Mouse (Mus musculus): Measurements from ENCODE around the gene Tle2. TPM values are rescaled to one million over a fixed set of nuclear protein-coding genes. Genes with fewer than 3 reads are reported as not detected.

The Tle2 gene
- 15.8 and 17.8 TPM in 2 replicates for polyA plus RNA-seq (2014; fragmentation: Nextera tagmentation; extraction: Ambion mirVana)

- Histone ChIP-seq H3K9me3 (ENCODE audit: control insufficient read depth, low read length) (no peaks in the 10 kb centered on the region), H3K4me3 (ENCODE audit: low read depth, low read length) (peak within 1 kb of the TSS; percentile 55), H3K4me1 (replicated peaks; ENCODE audit: control insufficient read depth, insufficient read depth, low read length) (peaks cover 40% of the 10 kb centered on the region), H3K36me3 (ENCODE audit: control insufficient read depth, insufficient read depth, low read length) (no peaks in the 10 kb centered on the region), H3K9ac (ENCODE audit: low read length) (peak within 1 kb of the TSS; percentile 48), H3K27me3 (replicated peaks; ENCODE audit: control insufficient read depth, insufficient read depth, low read length) (peaks cover 16% of the 10 kb centered on the region), H3K27ac (ENCODE audit: low read depth) (no peak within 1 kb of the TSS; the same call in 1 of the 2 replicates), H3K4me2 (ENCODE audit: low read length) (peak within 1 kb of the TSS; percentile 77)
- DNase-seq (ENCODE audit: low spot score) (no peak), ATAC-seq (replicated peaks; ENCODE audit: low FRiP score, low TSS enrichment, low read depth) (no peak)
- 23% methylated on average over 10 of the region's 10 CpGs for WGBS
Observed at GRCm38 (mm10) chr10:81574081-81575056, at the start of gene Tle2. TSS of gene Tle2 (plus strand) at chr10:81574561.

- H3K9me3 ChIP-seq (ENCODE audit: control insufficient read depth, low read length) = no peaks in the 10 kb centered on the region
- no peak overlapping the region for H3K4me2 ChIP-seq (ENCODE audit: low read length)
- no peak for DNase-seq (ENCODE audit: low spot score)
- 56% methylated on average over 12 of the region's 13 CpGs for WGBS
- H3K27me3 ChIP-seq (replicated peaks; ENCODE audit: control insufficient read depth, insufficient read depth, low read length) = no peaks in the 10 kb centered on the region
- no peak overlapping the region for H3K9ac ChIP-seq (ENCODE audit: low read length)
- peaks cover 15% of the 10 kb centered on the region for H3K36me3 ChIP-seq (ENCODE audit: control insufficient read depth, insufficient read depth, low read length)
- H3K27ac ChIP-seq (ENCODE audit: low read depth) = no peak overlapping the region
- H3K4me1 ChIP-seq (replicated peaks; ENCODE audit: control insufficient read depth, insufficient read depth, low read length) = peaks cover 7% of the 10 kb centered on the region
- no peak for ATAC-seq (replicated peaks; ENCODE audit: low FRiP score, low TSS enrichment, low read depth)
- no peak overlapping the region for H3K4me3 ChIP-seq (ENCODE audit: low read depth, low read length)
Observed at GRCm38 (mm10) chr10:81525017-81525694, 49.2 kb upstream of the Tle2 start.

DNA sequence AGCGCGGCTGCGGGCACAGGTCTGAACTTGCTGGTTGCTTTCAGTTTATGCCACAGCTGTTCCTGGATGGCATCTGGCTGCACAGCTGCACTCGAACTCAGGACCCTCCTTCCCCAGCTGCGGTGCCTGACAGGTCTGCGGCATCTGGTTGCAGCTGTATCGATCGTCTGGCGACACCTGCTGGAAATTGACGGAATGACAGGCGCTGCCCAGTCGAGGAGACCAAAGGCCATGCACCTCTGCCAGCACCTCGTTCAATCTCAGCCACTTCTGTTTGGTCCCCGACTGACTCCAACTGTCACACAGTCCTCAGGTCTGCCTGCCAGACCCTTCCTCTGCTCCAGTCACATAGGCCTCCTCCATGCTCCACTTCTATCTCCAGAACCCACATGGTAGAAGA, 47.6 kb upstream of the Tle2 start:
- no peak overlapping the region for H3K4me2 ChIP-seq (ENCODE audit: low read length)
- H3K36me3 ChIP-seq (ENCODE audit: control insufficient read depth, insufficient read depth, low read length) = peaks cover 30% of the 10 kb centered on the region
- H3K4me1 ChIP-seq (replicated peaks; ENCODE audit: control insufficient read depth, insufficient read depth, low read length) = peaks cover 7% of the 10 kb centered on the region
- no peak overlapping the region for H3K4me3 ChIP-seq (ENCODE audit: low read depth, low read length)
- DNase-seq (ENCODE audit: low spot score) (peak; percentile 92), ATAC-seq (replicated peaks; ENCODE audit: low FRiP score, low TSS enrichment, low read depth) (0 out of 2 replicates have a peak, but pooled peaks have one; percentile 9)
- H3K9me3 ChIP-seq (ENCODE audit: control insufficient read depth, low read length) = no peaks in the 10 kb centered on the region
- no peak overlapping the region for H3K27ac ChIP-seq (ENCODE audit: low read depth)
- no peak overlapping the region for H3K9ac ChIP-seq (ENCODE audit: low read length)
- H3K27me3 ChIP-seq (replicated peaks; ENCODE audit: control insufficient read depth, insufficient read depth, low read length) = no peaks in the 10 kb centered on the region
- 17% methylated on average over 14 of the region's 14 CpGs for WGBS

- Histone ChIP-seq H3K27ac (ENCODE audit: low read depth) (no peak overlapping the region), H3K9me3 (ENCODE audit: control insufficient read depth, low read length) (no peaks in the 10 kb centered on the region), H3K36me3 (ENCODE audit: control insufficient read depth, insufficient read depth, low read length) (peaks cover 50% of the 10 kb centered on the region), H3K27me3 (replicated peaks; ENCODE audit: control insufficient read depth, insufficient read depth, low read length) (no peaks in the 10 kb centered on the region), H3K9ac (ENCODE audit: low read length) (no peak overlapping the region), H3K4me2 (ENCODE audit: low read length) (no peak overlapping the region), H3K4me3 (ENCODE audit: low read depth, low read length) (no peak overlapping the region), H3K4me1 (replicated peaks; ENCODE audit: control insufficient read depth, insufficient read depth, low read length) (no peaks in the 10 kb centered on the region)
- ATAC-seq (replicated peaks; ENCODE audit: low FRiP score, low TSS enrichment, low read depth) = peak; percentile 54
- 48% methylated on average over 15 of the region's 16 CpGs for WGBS
- no peak for DNase-seq (ENCODE audit: low spot score)
Observed at GRCm38 (mm10) chr10:81534826-81535225, 39.5 kb upstream of the Tle2 start.

- ATAC-seq (replicated peaks; ENCODE audit: low FRiP score, low TSS enrichment, low read depth) = no peak
- H3K27ac ChIP-seq (ENCODE audit: low read depth) = no peak overlapping the region
Observed at GRCm38 (mm10) chr10:81536734-81537133, 37.6 kb upstream of the Tle2 start.

GRCm38 (mm10) chr10:81537429-81537828, 36.9 kb upstream of the Tle2 start:
- H3K36me3 ChIP-seq (ENCODE audit: control insufficient read depth, insufficient read depth, low read length) = peaks cover 30% of the 10 kb centered on the region

More at GRCm38 (mm10) chr10:81536734-81537133, 37.6 kb upstream of the Tle2 start:
- Histone ChIP-seq H3K9me3 (ENCODE audit: control insufficient read depth, low read length) (no peaks in the 10 kb centered on the region), H3K4me3 (ENCODE audit: low read depth, low read length) (no peak overlapping the region), H3K9ac (ENCODE audit: low read length) (no peak overlapping the region), H3K36me3 (ENCODE audit: control insufficient read depth, insufficient read depth, low read length) (peaks cover 37% of the 10 kb centered on the region), H3K4me2 (ENCODE audit: low read length) (no peak overlapping the region), H3K4me1 (replicated peaks; ENCODE audit: control insufficient read depth, insufficient read depth, low read length) (peaks cover 3% of the 10 kb centered on the region), H3K27me3 (replicated peaks; ENCODE audit: control insufficient read depth, insufficient read depth, low read length) (no peaks in the 10 kb centered on the region)
- 76% methylated on average over 6 of the region's 6 CpGs for WGBS
- DNase-seq (ENCODE audit: low spot score) = no peak

DNA sequence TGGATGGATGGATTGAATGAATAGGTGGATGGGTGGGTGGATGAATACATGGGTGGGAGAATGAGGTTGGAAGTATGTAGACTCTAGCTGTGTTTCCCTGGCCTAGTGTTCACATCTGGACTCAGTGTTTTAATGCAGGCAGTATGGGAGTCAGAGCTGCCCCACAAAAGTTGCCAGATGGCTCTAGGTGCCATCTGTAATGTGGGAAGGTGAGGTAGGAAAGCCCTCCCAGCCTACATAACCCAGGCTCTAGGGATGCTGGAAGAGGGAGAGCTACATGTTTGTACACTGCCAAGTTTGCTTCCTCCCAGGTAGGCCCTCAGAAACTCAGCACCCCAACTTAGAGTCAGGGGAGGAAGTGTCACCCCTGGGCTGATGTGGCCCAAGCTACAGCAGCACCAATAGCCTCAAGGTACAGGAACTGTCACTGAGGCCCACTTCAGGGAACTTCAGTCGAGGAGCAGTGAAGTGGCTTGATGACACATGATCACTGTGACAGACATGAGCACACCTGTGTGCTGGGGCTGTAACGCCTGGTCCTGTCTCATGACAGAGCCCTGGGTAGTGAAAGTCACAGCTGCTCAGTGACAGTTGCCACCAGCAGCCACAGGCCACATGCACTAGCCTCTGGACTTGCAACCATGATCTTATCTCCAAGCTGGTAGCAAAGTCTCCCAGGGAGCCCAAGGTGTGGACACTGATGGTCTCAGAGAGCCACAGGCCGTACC, 35.9 kb upstream of the Tle2 start:
- H3K4me1 ChIP-seq (replicated peaks; ENCODE audit: control insufficient read depth, insufficient read depth, low read length) = peaks cover 21% of the 10 kb centered on the region
- ATAC-seq (replicated peaks; ENCODE audit: low FRiP score, low TSS enrichment, low read depth) = no peak
- H3K9me3 ChIP-seq (ENCODE audit: control insufficient read depth, low read length) = no peaks in the 10 kb centered on the region
- H3K9ac ChIP-seq (ENCODE audit: low read length) = no peak overlapping the region
- H3K27me3 ChIP-seq (replicated peaks; ENCODE audit: control insufficient read depth, insufficient read depth, low read length) = no peaks in the 10 kb centered on the region
- no peak for DNase-seq (ENCODE audit: low spot score)
- 79% methylated on average over 3 of the region's 3 CpGs for WGBS
- H3K4me3 ChIP-seq (ENCODE audit: low read depth, low read length) = no peak overlapping the region
- no peak overlapping the region for H3K4me2 ChIP-seq (ENCODE audit: low read length)
- no peak overlapping the region for H3K27ac ChIP-seq (ENCODE audit: low read depth)
- peaks cover 24% of the 10 kb centered on the region for H3K36me3 ChIP-seq (ENCODE audit: control insufficient read depth, insufficient read depth, low read length)

More at GRCm38 (mm10) chr10:81537429-81537828, 36.9 kb upstream of the Tle2 start:
- Histone ChIP-seq H3K27ac (ENCODE audit: low read depth) (no peak overlapping the region), H3K27me3 (replicated peaks; ENCODE audit: control insufficient read depth, insufficient read depth, low read length) (no peaks in the 10 kb centered on the region), H3K4me1 (replicated peaks; ENCODE audit: control insufficient read depth, insufficient read depth, low read length) (peaks cover 10% of the 10 kb centered on the region), H3K9me3 (ENCODE audit: control insufficient read depth, low read length) (no peaks in the 10 kb centered on the region), H3K4me3 (ENCODE audit: low read depth, low read length) (no peak overlapping the region), H3K4me2 (ENCODE audit: low read length) (no peak overlapping the region), H3K9ac (ENCODE audit: low read length) (no peak overlapping the region)
- no peak for DNase-seq (ENCODE audit: low spot score)
- WGBS = 78% methylated on average over 2 of the region's 2 CpGs
- ATAC-seq (replicated peaks; ENCODE audit: low FRiP score, low TSS enrichment, low read depth) = no peak

DNA sequence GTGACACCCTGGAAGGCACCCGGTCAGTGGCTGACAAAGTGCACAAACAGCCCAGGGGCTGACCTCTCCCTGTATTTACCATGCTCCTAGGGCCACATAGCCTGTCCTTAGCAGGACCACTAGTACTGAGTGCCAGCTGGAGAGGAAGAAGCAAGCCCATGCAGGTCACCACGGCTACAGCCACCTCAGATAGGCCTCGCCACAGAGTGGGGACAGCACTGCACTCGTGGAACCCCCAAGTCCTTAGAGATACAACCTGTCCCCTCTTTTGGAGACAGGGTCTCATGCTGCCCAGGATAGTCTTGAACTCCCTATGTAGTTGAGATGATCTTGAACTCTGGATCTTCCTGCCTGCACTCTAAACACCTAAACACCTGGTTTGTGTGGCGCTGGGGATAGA, 33.0 kb upstream of the Tle2 start:
- Histone ChIP-seq H3K27ac (ENCODE audit: low read depth) (no peak overlapping the region), H3K4me2 (ENCODE audit: low read length) (no peak overlapping the region), H3K9ac (ENCODE audit: low read length) (peak overlapping the region; percentile 23; the same call in 1 of the 2 replicates), H3K9me3 (ENCODE audit: control insufficient read depth, low read length) (no peaks in the 10 kb centered on the region), H3K4me1 (replicated peaks; ENCODE audit: control insufficient read depth, insufficient read depth, low read length) (peaks cover 36% of the 10 kb centered on the region), H3K27me3 (replicated peaks; ENCODE audit: control insufficient read depth, insufficient read depth, low read length) (no peaks in the 10 kb centered on the region), H3K36me3 (ENCODE audit: control insufficient read depth, insufficient read depth, low read length) (peaks cover 20% of the 10 kb centered on the region), H3K4me3 (ENCODE audit: low read depth, low read length) (no peak overlapping the region)
- ATAC-seq (replicated peaks; ENCODE audit: low FRiP score, low TSS enrichment, low read depth) = no peak
- no peak for DNase-seq (ENCODE audit: low spot score)
- WGBS = 88% methylated on average over 5 of the region's 5 CpGs
